Mouse (Mus musculus) naive thymus-derived CD4-positive, alpha-beta T cell, adult 2 months (primary cell): ENCODE data around the gene Plch1.
A peak's percentile ranks its signal among the peaks of the same experiment; 100 is the strongest.

Experiments
- DNase-seq: peaks from one replicate; pipeline ENCODE4 v3.0.0-alpha.2; 2011; ENCODE audit warnings: low read depth

The Plch1 gene

GRCm38 (mm10) chr3:63899309-63899695, at the start of gene Plch1:
TSS of gene Plch1 (minus strand) at chr3:63899472.
- peak; percentile 3 for DNase-seq

DNA sequence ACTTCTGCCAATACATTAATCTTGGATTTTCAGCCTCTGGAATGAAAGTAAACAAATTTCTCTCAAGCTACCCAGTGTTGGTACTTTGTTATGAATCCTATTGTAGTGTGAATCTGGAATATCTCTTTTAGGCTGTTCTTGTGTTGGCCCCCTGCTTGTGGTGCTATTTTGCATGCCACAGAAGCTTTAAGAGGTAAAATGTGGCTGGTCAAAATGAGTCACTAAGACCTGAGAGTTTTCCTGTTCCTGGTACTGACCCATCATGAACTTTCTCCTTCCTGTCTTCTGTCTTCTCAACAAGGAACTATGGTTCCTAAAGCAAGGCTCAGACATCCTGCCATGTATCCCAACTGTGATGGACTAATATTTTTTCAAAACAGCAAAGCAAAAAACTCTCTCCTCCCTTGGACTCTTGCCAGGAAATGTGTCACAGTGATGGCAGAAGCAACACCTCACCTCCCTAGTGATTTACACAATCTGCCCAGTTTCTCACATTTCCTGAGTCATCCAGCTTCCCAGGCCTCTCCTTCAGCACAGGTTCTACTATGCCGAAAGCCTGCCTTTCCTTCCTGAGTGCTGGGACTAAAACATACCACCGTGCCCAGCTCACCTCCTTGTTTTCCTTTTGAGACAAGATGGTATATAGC, 42.1 kb upstream of the Plch1 start:
- DNase-seq = no peak

DNA sequence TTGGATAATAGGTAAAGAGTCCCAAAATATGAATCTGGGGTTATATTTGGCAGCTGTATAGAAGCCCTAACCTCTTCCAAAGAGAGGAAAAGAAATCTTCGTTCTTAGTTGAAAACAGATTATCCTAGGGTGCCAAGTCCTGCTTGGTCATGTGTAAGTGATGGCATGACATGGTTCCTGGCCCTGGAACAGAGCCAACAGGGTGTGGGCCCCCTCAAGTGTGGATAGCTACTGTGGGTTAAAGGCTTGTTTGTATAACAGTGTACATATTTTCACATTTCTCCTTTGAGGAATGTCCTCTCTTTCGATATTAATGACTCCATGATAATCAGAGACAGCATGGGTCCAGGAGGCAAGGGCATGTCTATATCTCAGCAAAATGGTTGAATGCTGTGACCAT, 39.7 kb upstream of the Plch1 start:
- no peak for DNase-seq

- peak; percentile 89 for DNase-seq
Measured at GRCm38 (mm10) chr3:63928878-63929859, 29.9 kb upstream of the Plch1 start, which contains the start of gene E130311K13Rik. TSS of gene E130311K13Rik (minus strand) at chr3:63929472.

- DNase-seq = peak; percentile 50
Measured at GRCm38 (mm10) chr3:63919634-63920033, 20.4 kb upstream of the Plch1 start.

- no peak for DNase-seq
Measured at GRCm38 (mm10) chr3:63910301-63910700, 11.0 kb upstream of the Plch1 start.

DNA sequence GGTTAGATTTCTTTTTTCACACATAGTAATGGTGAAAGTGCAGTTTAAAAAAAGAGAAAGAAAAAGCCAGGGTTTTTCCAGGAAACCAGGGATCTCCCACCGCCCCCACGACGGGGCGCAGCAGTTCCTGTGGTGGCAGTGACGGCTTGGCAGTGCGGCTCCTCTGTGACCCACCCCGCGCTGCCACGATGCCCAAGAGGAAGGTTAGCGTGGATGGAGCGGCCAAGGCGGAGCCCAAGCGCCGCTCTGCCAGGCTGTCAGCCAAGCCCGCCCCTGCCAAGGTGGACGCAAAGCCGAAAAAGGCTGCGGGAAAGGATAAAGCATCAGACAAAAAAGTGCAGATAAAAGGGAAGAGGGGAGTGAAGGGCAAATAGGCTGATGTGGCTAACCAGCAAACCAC, 6.0 kb upstream of the Plch1 start:
- no peak for DNase-seq

- DNase-seq = no peak
Measured at GRCm38 (mm10) chr3:63904157-63904556, 4.9 kb upstream of the Plch1 start.

GRCm38 (mm10) chr3:63900021-63900571, 824 bp upstream of the Plch1 start:
- DNase-seq = no peak

- DNase-seq = peak; percentile 39
Measured at GRCm38 (mm10) chr3:63898581-63899308, 527 bp downstream of the Plch1 start.

DNA sequence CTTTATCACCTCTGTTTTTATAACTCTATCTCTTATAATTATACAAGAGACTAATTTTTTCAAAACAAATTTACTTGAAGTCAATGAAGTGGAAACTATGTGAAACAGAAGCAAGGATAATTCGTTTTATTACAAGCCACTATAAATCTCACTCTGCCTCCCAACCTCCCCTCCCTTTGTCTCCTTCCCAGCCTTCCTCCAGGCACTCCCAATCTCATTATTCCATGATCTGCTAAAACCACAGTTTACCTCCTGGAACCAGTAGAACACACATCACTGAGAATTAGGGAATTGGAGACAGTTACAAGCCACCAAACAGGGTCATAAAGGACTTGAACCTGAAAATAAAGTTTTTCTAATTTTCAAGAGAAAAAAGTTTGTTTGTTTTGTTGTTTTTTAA, 2.1 kb downstream of the Plch1 start:
- no peak for DNase-seq

- no peak for DNase-seq
Measured at GRCm38 (mm10) chr3:63896303-63896702, 3.0 kb downstream of the Plch1 start.

DNA sequence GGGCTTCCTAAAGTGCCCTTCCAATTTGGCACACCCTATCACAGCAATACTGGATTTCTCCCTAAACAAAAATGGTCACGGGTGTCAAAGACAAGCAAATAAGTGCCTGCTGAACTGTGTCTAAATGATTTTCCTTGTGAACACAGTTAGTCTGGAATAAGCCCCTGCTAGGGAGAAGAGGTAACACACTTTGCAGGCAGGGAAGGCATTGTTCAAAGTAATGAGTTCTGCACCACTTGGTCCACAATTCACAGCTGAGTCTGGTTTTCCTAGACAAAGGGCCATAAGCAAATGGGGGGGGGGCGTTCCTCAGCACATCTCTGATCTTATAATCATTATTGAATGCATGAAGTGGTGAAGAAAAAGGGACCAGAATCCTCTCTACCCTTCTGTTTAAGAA, 3.5 kb downstream of the Plch1 start:
- DNase-seq = no peak

- DNase-seq = peak; percentile 8
Measured at GRCm38 (mm10) chr3:63893677-63894076, 5.6 kb downstream of the Plch1 start.

DNA sequence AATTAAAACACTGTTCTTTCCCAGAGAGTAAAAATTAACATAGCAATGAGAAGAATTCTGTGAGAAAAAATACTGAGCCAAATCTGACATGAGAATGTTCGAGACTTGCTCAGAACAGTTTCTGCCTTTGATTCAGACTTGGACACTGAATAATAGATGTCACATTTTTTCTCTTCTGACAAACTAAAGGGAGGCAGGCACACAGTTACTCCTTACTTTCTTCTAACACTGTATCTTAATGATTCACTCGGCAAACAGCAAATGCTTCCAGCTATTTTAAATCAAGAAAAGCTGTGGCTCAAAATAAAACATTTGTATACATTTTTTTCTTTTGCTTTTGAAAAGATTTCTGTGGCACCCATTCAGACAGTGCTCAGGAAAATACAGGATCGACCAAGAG, 7.1 kb downstream of the Plch1 start:
- DNase-seq = no peak

DNA sequence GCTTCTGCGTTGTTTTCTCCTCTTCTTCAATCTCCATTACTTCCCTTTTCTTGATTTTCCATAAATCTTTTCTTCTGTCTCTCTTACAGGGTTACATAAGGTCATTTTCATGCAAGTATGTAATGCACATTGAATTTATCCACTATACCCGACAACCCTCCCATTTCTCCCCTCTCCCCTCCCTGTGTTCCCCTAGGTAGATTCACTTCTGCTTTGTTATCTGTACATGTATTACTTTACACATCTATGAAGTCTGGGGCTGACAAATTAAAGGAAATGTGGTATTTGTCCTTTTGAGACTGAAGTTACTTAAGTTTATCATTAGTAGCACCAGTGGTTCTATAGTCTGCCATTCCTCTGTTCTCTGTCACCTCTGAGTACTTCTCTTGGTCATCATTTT, 18.2 kb downstream of the Plch1 start:
- DNase-seq = no peak

DNA sequence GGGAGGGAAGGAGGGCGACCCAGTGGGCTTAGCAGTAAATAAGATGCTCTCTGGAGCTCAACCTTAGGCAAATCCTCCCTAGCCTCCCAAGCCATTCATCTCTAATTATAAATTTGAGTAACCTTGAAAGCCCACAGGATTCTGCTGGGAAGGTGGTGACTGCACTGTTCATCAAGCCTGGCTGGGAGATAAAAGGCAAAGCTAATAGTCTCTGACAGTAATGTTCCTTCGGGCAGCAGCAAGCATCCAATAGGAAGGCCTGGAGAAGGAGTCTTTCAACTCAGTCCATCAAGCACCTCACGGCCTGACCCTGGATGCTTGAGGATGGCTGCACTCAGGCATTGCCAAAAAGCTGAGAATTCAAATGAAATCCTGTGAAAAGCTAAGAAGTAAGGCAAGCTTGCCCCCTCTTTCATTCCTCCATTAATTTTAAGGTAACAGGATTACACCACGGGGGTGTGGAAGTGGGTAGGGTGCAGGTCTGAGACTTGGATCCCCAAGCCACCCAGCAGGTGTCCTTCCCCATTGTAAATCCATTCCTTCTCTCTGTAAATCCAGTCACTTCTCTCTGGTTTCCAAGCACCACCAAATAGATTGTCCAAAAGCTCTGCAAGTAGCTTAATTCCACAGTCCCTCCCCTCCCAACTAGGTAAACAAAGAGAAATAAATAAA, 20.1 kb downstream of the Plch1 start:
- DNase-seq = no peak

- no peak for DNase-seq
Measured at GRCm38 (mm10) chr3:63872818-63873217, 26.5 kb downstream of the Plch1 start.

DNA sequence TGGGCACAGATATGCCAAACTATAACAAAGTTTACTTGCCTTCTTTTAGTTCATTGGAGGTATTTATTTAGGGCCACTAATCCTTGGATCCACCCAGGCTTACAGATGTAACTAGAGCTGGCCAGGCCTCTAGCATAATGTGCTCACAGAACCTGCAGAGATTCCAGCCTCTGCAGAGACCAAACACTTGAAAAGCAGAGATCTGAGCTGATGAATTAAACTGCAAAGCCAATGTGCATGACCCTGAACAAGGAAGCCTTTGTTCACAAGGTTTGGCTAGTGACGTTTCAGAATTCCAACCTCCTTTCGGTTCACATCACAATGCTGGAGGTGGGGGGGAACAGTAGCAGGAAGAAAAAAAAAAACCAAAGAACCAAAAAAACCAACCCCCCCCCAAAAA, 28.0 kb downstream of the Plch1 start:
- no peak for DNase-seq

DNA sequence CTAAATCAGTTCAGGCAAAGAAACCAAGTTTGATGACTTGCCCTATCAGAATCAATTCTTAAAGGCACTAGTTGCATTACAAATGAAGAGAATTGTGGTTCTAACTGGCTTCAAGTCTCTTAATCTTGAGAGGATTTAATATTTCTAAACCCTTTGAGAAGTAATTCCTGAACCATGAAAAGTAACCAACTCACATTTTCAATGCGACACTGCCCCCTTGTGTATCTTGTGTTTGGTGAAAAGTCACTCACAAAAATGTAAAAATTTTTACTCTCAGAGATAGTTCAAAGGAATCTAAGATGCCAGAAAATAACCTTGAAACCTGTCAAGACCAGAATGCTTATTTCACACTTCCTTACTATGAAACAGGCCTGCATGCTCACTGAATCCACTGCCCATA, 31.0 kb downstream of the Plch1 start:
- no peak for DNase-seq

DNA sequence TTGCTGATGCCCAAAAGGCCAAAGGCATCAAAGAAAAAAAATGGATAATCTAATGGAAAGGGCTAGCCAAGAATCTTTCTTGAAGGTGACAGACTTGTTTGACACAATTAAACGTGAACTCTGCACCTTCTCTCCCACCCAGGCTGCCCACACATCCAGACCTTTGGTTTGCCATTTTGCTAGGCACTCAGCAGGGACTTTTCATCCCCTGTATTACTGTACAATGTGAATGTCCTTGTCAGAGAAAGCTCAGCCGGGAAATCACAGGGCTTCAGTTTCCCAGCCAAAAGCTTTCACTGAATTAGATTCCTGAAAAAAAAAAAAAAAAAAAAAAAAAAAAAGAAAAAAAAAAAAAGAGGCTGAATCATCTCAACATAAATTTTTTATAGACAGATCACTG, 34.2 kb downstream of the Plch1 start:
- DNase-seq = no peak

DNA sequence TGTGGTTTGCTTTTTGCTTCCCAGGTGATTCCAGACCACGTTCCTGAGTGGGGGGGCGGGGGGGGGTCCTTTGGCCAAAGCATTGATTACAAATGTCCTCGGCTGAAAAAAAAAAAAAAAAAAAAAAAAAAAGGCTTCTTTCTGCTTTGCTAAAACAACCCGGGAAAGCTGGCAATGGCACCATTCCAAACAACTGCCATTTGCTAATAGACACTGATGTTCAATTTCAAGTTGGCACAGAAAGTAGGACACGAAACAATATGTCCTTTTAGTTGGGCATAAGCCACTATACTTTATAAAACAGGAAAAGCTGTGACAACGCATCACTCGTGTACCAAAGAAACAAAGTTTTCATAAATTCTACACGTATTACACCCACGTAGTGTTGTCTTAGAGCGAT, 36.6 kb downstream of the Plch1 start:
- no peak for DNase-seq
